ENCODE assay signal across 8 mouse cellular contexts in the genomic region with DNA sequence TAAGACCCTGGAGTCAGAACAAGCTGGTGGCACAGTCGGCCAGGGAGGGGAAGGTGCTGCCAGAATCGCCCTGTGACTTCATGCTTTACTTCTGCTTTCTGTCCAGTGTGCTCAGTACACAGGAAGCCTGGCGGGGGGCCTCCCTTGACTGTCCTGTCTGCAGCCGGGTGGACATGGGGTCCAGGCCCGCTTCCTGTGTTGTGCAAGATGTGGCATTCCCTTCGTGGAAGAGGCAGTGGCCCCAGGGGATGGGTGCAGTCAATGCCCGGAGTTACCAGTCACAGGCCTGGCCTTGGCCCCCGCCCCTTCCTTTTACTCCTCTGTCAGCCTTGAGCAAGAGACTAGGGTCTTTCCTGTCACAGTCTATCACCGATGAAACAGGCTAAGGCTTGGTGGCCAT.
DNase-seq lines count a peak whose midpoint lies in the region; ATAC-seq and TF ChIP-seq lines count a peak whose summit lies in the region.

No protein-coding gene starts in this region.

- H3K27me3 ChIP-seq in CH12.LX (replicated peaks): peaks cover 85% of the 10 kb centered on the region

- H3K36me3 ChIP-seq in CH12.LX (replicated peaks in 1 of 2; ENCODE audit: control insufficient read depth in 1 of 2, insufficient read depth in 1 of 2, low read length in 1 of 2): no peaks in the 10 kb centered on the region

- H3K9ac ChIP-seq in CH12.LX (ENCODE audit: insufficient read depth, low read depth): no peak overlapping the region

- TF ChIP-seq CTCF in CH12.LX (conservative IDR thresholded peaks at IDR 0.05 in 1 of 2, IDR thresholded peaks at IDR 0.05 in 1 of 2; ENCODE audit: low read depth in 2 of 2, low read length in 2 of 2): no peak

- no peak for TF ChIP-seq POLR2A in CH12.LX (IDR thresholded peaks at IDR 0.05; ENCODE audit: low read depth, low read length)

- DNase-seq in adrenal gland, postnatal 10 days: peak; percentile 37
- DNase-seq in adrenal gland, adult 8-10 months: no peak
- no peak for DNase-seq in CH12.LX (ENCODE audit: extremely low read depth)
- DNase-seq in layer of hippocampus, adult 9-10 months (ENCODE audit: low spot score): peak; percentile 59
- DNase-seq in adipocyte (ENCODE audit: low spot score): no peak
- no peak for DNase-seq in embryo, embryonic 9.5 days (ENCODE audit: extremely low spot score)
- no peak for DNase-seq in kidney, adult 11 months

- no peak for TF ChIP-seq RAD21 in CH12.LX (IDR thresholded peaks at IDR 0.05; ENCODE audit: low read depth, low read length)

- in situ Hi-C loops in CH12.LX (cut with MboI; ENCODE audit: low pct_ligation_motif_present, low pct_unique_long_range_greater_than_20kb, low sequenced_read_pairs): no loop called here

- H3K4me2 ChIP-seq in CH12.LX (ENCODE audit: insufficient read depth, low read depth, poor library complexity, severe bottlenecking): peak overlapping the region; percentile 31; the same call in 1 of the 2 replicates

- H3K4me1 ChIP-seq in CH12.LX (ENCODE audit: control insufficient read depth in 1 of 2, insufficient read depth in 2 of 2): peaks cover 25 to 35% of the 10 kb centered on the region in 2 experiments

- H3K79me2 ChIP-seq in CH12.LX (replicated peaks; ENCODE audit: control insufficient read depth, extremely low read depth, insufficient read depth, poor library complexity, severe bottlenecking): no peaks in the 10 kb centered on the region

- H3K4me3 ChIP-seq in CH12.LX (replicated peaks in 1 of 3; ENCODE audit: low read depth in 2 of 3, low read length in 2 of 3, poor library complexity in 1 of 3): no peak overlapping the region

- no peak overlapping the region for H3K27ac ChIP-seq in CH12.LX (ENCODE audit: insufficient read depth, low read depth)

- no peak for TF ChIP-seq EP300 in CH12.LX (IDR thresholded peaks at IDR 0.05; ENCODE audit: low read length)

- peak; percentile 85 for ATAC-seq in megakaryocyte, adult 5-6 weeks (ENCODE audit: poor library complexity, severe bottlenecking)

- no peaks in the 10 kb centered on the region for H3K9me3 ChIP-seq in CH12.LX (replicated peaks; ENCODE audit: low read length)

- dilution Hi-C loops in CH12.LX (cut with MboI; ENCODE audit: extremely low pct_ligation_motif_present, extremely low pct_unique_long_range_greater_than_20kb, low sequenced_read_pairs): no loop called here

TF ChIP-seq in CH12.LX, 34 proteins besides CTCF, POLR2A, EP300 and RAD21:
- TF ChIP-seq KAT2A (IDR thresholded peaks at IDR 0.05; ENCODE audit: insufficient replicate concordance, low read length): no peak
- 0 out of 2 replicates have a peak, but pooled peaks have one; percentile 12 for TF ChIP-seq IRF4 (IDR thresholded peaks at IDR 0.05; ENCODE audit: low read depth, low read length)
- no peak for TF ChIP-seq BHLHE40 (IDR thresholded peaks at IDR 0.05; ENCODE audit: low read depth, low read length)

Comparison
In these comparisons a context has a peak if more than half of its experiments do, and no peak if none do; other contexts are left out.
1. DNase-seq: peak in adrenal gland, postnatal 10 days (single experiment) and layer of hippocampus, adult 9-10 months (single experiment); none in adrenal gland, adult 8-10 months (single experiment), CH12.LX (single experiment), adipocyte (single experiment), embryo, embryonic 9.5 days (single experiment) and kidney, adult 11 months (single experiment).